Mouse (Mus musculus): ENCODE data around the gene Flrt1. TPM values are rescaled to one million over a fixed set of nuclear protein-coding genes. Genes with fewer than 3 reads are reported as not detected.

Gene Flrt1
- polyA plus RNA-seq, 1 experiment from 2014 or later: 0.82 TPM

- ATAC-seq: no peak
- H3K27ac ChIP-seq (ENCODE audit: low read depth, low read length): no peak overlapping the region
- H3K9ac ChIP-seq (ENCODE audit: low read depth, low read length): no peak overlapping the region
- WGBS: 87% methylated on average over 1 of the region's 1 CpGs
- no peaks in the 10 kb centered on the region for H3K27me3 ChIP-seq (replicated peaks; ENCODE audit: control insufficient read depth, insufficient read depth, low read length)
- H3K36me3 ChIP-seq (ENCODE audit: control insufficient read depth, insufficient read depth): no peaks in the 10 kb centered on the region
- H3K4me2 ChIP-seq (replicated peaks; ENCODE audit: low read depth): no peak overlapping the region
- H3K4me1 ChIP-seq (replicated peaks; ENCODE audit: control insufficient read depth, insufficient read depth, low read length): no peaks in the 10 kb centered on the region
- H3K9me3 ChIP-seq (ENCODE audit: control insufficient read depth): no peaks in the 10 kb centered on the region
- no peak overlapping the region for H3K4me3 ChIP-seq (ENCODE audit: low read depth, low read length)
- TF ChIP-seq CTCF (IDR thresholded peaks at IDR 0.05; ENCODE audit: low read depth): no peak
Observed at GRCm38 (mm10) chr19:7126209-7126608, 20.7 kb upstream of the Flrt1 start.

DNA sequence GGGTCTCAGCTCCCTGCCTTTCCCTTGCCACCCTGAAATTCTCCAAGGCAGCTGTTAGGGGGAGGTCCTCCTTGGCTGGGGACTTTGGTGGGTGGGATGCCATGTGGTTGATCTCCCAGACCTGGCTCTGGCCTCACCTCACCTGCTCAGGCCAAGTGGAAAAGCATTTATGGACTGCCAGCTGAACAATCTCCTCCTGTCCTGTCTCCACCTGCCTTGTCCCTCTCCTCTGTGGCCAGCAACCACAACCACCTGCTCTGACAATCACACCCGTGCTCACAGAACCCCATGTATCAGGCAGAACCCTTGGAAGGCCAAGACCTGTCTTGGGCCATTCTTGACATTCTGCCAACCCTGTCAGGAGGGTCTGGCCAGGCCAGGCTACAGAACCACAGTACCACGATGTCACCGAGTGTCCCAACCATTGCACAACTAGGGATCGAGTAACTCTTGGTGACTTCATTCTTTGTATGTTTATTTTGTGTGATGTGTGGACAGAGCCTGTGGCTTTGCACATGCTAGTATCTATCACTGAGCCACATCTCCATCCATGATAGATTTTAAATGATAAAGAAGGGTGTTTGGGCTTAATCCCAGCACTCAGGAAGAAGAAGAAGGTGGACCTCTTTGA, 20.1 kb upstream of the Flrt1 start:
- Histone ChIP-seq H3K9ac (ENCODE audit: low read depth, low read length) (no peak overlapping the region), H3K27me3 (replicated peaks; ENCODE audit: control insufficient read depth, insufficient read depth, low read length) (no peaks in the 10 kb centered on the region), H3K4me1 (replicated peaks; ENCODE audit: control insufficient read depth, insufficient read depth, low read length) (no peaks in the 10 kb centered on the region), H3K4me3 (ENCODE audit: low read depth, low read length) (no peak overlapping the region), H3K36me3 (ENCODE audit: control insufficient read depth, insufficient read depth) (no peaks in the 10 kb centered on the region), H3K27ac (ENCODE audit: low read depth, low read length) (no peak overlapping the region), H3K9me3 (ENCODE audit: control insufficient read depth) (no peaks in the 10 kb centered on the region), H3K4me2 (replicated peaks; ENCODE audit: low read depth) (no peak overlapping the region)
- TF ChIP-seq CTCF (IDR thresholded peaks at IDR 0.05; ENCODE audit: low read depth): no peak
- WGBS: 76% methylated on average over 4 of the region's 4 CpGs
- ATAC-seq: no peak

GRCm38 (mm10) chr19:7122698-7123306, 17.3 kb upstream of the Flrt1 start:
- no peak for ATAC-seq
- Histone ChIP-seq H3K27me3 (replicated peaks; ENCODE audit: control insufficient read depth, insufficient read depth, low read length) (no peaks in the 10 kb centered on the region), H3K4me2 (replicated peaks; ENCODE audit: low read depth) (no peak overlapping the region), H3K9me3 (ENCODE audit: control insufficient read depth) (no peaks in the 10 kb centered on the region), H3K36me3 (ENCODE audit: control insufficient read depth, insufficient read depth) (no peaks in the 10 kb centered on the region), H3K4me1 (replicated peaks; ENCODE audit: control insufficient read depth, insufficient read depth, low read length) (no peaks in the 10 kb centered on the region), H3K4me3 (ENCODE audit: low read depth, low read length) (no peak overlapping the region), H3K27ac (ENCODE audit: low read depth, low read length) (no peak overlapping the region), H3K9ac (ENCODE audit: low read depth, low read length) (no peak overlapping the region)
- 27% methylated on average over 10 of the region's 10 CpGs for WGBS
- no peak for TF ChIP-seq CTCF (IDR thresholded peaks at IDR 0.05; ENCODE audit: low read depth)

DNA sequence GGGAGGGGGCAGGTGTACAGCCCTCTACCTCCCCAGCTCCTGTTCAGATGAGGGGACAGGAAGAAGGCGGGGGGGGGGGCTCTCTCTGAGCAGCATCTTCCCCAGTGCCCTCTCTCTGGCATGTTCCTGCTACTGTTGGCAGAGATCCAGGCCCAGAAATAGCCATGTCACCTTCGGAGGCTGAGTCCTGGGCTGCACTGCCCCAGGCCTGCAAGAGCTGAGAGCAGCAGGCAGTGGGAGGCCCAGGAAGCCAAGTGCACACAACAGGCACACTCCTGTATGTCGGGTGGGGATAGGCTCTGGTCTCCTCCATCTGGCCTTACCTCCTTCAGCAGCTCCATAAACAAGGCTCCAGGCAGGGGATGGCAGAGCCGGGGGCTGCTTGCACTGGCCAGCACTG, 16.7 kb upstream of the Flrt1 start:
- no peak for ATAC-seq
- Histone ChIP-seq H3K4me1 (replicated peaks; ENCODE audit: control insufficient read depth, insufficient read depth, low read length) (no peaks in the 10 kb centered on the region), H3K36me3 (ENCODE audit: control insufficient read depth, insufficient read depth) (no peaks in the 10 kb centered on the region), H3K9me3 (ENCODE audit: control insufficient read depth) (no peaks in the 10 kb centered on the region), H3K27me3 (replicated peaks; ENCODE audit: control insufficient read depth, insufficient read depth, low read length) (no peaks in the 10 kb centered on the region), H3K27ac (ENCODE audit: low read depth, low read length) (no peak overlapping the region), H3K4me3 (ENCODE audit: low read depth, low read length) (no peak overlapping the region), H3K9ac (ENCODE audit: low read depth, low read length) (no peak overlapping the region), H3K4me2 (replicated peaks; ENCODE audit: low read depth) (no peak overlapping the region)
- WGBS: 45% methylated on average over 4 of the region's 4 CpGs
- no peak for TF ChIP-seq CTCF (IDR thresholded peaks at IDR 0.05; ENCODE audit: low read depth)

DNA sequence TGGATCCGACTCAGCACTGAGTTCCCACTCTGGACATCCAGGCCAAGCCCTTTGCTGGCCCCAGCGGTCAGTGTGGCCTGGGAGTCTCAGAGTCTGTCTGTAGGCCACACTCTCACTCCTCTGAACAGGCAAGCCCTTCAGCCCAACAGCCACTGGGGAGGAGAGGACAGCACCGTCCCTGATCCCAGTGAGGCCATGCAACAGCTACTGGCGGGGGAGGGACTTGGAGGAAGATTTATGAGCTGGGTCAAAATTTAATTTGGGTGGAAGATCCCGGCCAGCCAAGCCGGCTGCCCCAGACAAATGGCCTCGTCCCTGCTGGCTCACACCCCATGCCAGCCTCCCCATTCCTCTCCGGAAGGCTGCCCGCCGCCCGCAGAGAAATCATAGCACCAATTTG, 15.7 kb upstream of the Flrt1 start:
- no peaks in the 10 kb centered on the region for H3K27me3 ChIP-seq (replicated peaks; ENCODE audit: control insufficient read depth, insufficient read depth, low read length)
- H3K4me1 ChIP-seq (replicated peaks; ENCODE audit: control insufficient read depth, insufficient read depth, low read length): no peaks in the 10 kb centered on the region
- H3K27ac ChIP-seq (ENCODE audit: low read depth, low read length): no peak overlapping the region
- 51% methylated on average over 11 of the region's 11 CpGs for WGBS
- H3K36me3 ChIP-seq (ENCODE audit: control insufficient read depth, insufficient read depth): no peaks in the 10 kb centered on the region
- no peak for TF ChIP-seq CTCF (IDR thresholded peaks at IDR 0.05; ENCODE audit: low read depth)
- no peak overlapping the region for H3K4me2 ChIP-seq (replicated peaks; ENCODE audit: low read depth)
- no peaks in the 10 kb centered on the region for H3K9me3 ChIP-seq (ENCODE audit: control insufficient read depth)
- no peak for ATAC-seq
- H3K4me3 ChIP-seq (ENCODE audit: low read depth, low read length): no peak overlapping the region
- no peak overlapping the region for H3K9ac ChIP-seq (ENCODE audit: low read depth, low read length)

GRCm38 (mm10) chr19:7117653-7118307, 12.3 kb upstream of the Flrt1 start:
- H3K4me3 ChIP-seq (ENCODE audit: low read depth, low read length): no peak overlapping the region
- TF ChIP-seq CTCF (IDR thresholded peaks at IDR 0.05; ENCODE audit: low read depth): no peak
- no peak overlapping the region for H3K27ac ChIP-seq (ENCODE audit: low read depth, low read length)
- no peak overlapping the region for H3K4me2 ChIP-seq (replicated peaks; ENCODE audit: low read depth)
- no peaks in the 10 kb centered on the region for H3K4me1 ChIP-seq (replicated peaks; ENCODE audit: control insufficient read depth, insufficient read depth, low read length)
- no peak for ATAC-seq
- H3K36me3 ChIP-seq (ENCODE audit: control insufficient read depth, insufficient read depth): no peaks in the 10 kb centered on the region
- H3K9ac ChIP-seq (ENCODE audit: low read depth, low read length): no peak overlapping the region
- H3K9me3 ChIP-seq (ENCODE audit: control insufficient read depth): no peaks in the 10 kb centered on the region
- WGBS: 56% methylated on average over 8 of the region's 8 CpGs
- H3K27me3 ChIP-seq (replicated peaks; ENCODE audit: control insufficient read depth, insufficient read depth, low read length): no peaks in the 10 kb centered on the region
